Mouse (Mus musculus) retina, embryonic 14.5 days (tissue): ENCODE measurements at regions not wholly inside any gene's neighbourhood (a gene's known extent, or its start where the extent isn't known, plus 50 kb on each side); places are given as distances from the start of the nearest gene placed in this dataset.
A peak's percentile ranks its signal among the peaks of the same experiment; 100 is the strongest.

Experiments
- DNase-seq: peaks from one replicate; pipeline ENCODE4 v3.0.0-alpha.2; 2015; ENCODE audit warnings: low spot score

DNA sequence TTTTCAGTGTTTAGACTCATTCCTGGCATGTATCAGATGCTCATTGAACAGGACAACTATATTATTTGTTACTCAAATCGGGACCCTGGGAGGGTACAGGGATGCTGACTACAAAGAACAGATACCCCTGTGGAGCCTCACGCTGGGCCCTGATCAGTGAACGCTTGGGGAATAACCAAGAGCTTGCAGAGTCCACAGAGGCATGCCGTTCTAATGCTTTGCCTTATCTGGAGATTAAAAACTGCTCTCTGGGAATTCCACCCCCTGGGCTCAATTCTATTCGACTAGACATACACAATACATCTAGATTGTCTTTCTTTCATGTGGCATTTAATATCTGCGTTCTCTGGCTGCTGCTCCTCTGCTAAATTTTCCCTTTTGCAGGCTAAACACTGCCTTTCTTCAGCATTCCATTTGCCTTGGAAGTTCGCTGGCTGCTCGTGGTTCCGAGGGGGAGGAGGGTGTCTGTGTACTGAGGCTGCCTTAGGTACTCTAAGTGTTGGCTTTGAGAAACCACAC is 272.8 kb downstream of the Foxo1 start:
- DNase-seq = no peak

DNA sequence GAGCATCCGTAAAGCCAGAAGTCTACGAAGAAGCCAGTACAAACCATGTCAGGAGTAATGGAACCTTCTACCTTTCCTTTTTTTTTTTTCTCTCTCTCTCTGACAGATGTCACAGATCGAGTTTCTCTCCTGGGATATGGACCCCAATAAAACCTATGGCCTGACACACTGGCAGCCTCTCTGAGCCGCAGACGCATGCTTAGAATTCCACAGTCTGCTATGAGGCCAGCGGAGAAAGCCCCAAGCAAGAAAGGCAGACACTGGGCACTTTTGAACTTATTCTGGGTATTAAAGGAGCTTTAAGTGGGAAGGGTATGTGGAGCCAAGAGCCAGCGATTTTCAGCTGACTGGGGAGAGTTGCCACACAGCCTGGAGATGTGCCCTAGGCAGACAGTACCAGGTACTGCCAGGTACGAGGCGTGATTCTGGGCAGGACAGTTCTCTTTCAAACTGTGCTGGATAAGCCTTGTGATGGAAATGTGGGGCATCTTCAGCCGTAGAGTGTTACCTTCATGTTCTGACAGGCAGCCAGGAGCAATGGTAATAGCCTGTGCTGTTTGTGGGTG is 271.8 kb downstream of the Foxo1 start:
- no peak for DNase-seq

- no peak for DNase-seq
Observed at GRCm38 (mm10) chr3:52538306-52538705, 270.2 kb downstream of the Foxo1 start.

- DNase-seq = no peak
Observed at GRCm38 (mm10) chr3:52537362-52537911, 269.3 kb downstream of the Foxo1 start.

DNA sequence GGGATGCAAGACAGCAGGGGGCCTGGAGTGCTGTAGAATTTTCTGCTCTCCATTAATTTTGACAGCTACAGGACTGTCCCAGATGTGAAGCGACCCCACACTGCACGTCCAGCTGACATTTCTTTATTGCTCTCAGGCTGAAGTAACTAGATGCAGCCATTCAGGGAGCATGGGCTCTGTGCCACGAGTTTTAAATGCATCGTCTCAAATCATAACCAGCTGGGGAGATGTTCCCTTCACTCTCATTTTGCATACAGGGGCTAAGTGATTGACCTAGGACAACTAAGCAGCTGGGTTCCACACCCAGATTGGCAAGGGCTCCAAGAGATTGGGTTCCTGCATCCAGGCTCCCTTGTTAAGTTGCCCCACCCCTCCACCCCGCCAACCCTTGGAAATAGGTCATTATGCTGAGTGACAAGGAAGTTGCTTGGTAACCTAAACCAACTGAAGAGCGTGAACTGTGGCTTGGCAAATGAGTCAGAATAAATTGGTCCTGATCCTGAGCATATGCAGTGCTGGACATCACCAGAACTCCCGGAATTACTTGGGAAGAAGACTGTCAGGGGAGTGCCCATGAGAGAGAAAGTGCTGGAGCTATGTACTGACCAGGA is 267.4 kb downstream of the Foxo1 start:
- peak; percentile 73 for DNase-seq

DNA sequence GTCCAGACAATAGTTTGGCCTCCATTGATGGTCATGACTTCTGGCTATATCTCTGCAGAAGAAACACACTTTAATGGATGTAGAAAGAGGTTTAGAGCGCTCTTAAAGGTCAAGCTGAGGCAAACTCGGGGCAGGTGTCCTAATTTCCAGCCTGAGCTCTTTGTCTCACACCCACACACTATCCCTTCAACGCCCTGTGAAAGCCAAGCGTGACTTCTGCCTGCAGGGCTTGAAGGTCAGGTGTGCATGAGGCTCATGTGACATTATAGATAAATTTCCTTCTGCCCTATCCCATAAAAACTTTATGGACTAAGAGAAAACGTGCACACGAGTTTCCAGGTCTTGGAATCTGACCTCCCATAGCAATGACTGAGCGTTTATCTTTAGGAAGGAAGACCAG is 266.0 kb downstream of the Foxo1 start:
- DNase-seq = no peak

DNA sequence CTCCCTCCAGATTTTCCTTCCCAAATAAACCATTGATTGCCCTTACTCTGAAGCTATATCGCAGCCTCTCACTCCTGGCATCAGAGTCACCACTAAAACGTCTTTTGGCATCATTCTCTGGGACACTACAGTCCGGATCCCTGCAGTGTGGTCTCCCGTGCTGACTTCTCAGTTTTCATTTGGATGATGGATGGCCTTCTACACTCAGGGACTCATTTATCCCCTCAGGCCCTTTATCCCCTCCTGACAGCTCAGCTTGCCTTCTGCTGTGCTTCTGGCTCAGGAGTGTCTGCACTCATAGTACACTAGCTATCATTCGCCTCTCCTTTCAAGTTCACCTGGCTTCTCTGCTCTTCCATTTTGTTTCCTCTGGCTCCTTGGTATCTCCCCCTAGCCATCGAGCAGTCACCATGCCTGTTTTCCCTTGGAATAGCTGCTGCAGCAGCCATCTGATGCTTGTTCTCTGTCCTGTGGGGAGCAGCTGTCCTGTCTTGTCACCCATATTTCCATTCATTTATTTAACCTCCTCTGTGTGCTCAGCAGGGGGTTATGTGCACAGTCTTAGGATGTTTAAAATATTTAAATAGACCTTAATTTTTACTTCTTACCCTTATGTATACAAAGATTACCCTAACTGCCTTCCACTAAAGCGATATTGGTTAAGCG is 263.7 kb downstream of the Foxo1 start:
- DNase-seq = no peak

- DNase-seq = no peak
Observed at GRCm38 (mm10) chr3:52530406-52530970, 262.4 kb downstream of the Foxo1 start.

DNA sequence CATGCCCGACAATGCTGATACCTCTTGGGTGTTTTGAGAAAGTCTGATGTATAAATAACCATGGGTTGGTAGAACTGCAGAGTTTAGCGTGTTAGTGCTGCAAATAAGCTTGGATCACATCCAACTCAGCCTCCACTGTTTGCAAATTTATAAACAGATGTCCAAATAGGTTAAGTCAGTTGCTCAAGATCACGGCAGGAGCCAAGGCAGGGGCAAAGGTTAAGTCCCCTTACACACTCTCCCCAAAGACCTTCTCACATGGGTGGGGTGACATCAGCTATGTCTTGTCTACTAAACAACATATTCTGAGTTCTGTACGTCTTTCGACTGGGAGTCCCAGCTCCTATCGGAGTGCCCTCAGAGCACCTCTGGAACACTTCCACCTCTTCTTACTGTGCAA is 261.0 kb downstream of the Foxo1 start:
- DNase-seq = no peak

DNA sequence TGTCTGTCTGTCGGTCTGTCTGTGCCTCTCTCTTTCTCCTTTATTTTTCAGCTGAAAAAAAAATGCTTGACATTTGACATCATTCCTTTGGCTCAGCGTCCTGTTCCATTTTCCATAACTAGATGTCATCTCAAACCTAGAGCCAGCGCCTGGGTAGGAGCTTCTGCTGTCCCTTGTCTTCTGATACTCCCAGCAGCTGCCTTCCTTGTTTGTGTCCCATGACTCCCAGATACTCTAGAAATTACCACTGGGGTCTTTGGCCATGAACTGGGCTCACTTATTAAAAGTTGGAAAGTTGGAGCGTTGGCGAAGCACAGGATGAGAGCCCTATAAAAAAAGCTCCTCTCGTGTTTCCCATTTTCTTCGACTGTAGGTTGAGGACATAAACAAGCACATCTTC is 260.4 kb downstream of the Foxo1 start:
- DNase-seq = no peak

DNA sequence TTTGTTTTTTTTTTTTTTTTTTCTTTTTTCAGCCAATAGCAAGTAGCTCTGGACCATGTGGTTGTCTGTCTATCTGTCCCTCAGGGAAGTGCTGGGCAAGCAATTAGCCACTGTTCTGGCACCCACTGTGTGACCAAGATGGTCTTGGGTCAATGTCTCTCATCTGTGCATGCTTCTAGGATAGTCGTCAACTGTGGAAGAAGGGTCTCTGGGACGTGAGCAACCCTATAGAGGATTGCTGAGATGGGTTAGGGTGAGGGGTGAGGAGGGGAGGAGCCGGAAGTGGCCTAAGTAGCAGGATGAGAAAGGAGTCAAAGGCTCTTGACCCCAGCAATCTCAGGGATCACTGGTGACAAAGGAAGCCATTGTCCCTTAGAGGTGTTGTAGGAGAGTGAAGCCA is 259.6 kb downstream of the Foxo1 start:
- DNase-seq = no peak

GRCm38 (mm10) chr3:52527010-52527754 is 259.0 kb downstream of the Foxo1 start:
- no peak for DNase-seq

DNA sequence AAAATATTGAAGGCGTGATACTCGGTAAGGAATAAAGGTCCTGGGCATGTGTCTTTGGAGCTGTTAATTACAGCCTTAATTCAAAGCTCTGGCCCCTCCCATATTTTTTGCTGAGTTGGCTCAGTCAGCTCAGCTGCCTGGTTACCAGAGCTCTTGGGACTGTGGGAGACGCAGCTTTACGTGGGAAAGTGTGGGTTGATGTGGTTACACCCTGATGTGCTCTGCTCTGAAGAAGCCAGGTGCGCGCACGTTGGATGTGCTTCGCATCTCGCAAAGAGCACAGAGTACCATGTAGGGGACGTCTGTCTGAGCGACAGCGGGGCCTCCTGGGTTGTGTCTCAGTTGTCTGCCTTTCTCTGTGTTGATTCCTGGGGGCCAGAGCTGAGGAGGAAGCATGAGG is 254.8 kb downstream of the Foxo1 start:
- no peak for DNase-seq

GRCm38 (mm10) chr3:52520609-52520947 is 252.4 kb downstream of the Foxo1 start:
- DNase-seq = no peak

DNA sequence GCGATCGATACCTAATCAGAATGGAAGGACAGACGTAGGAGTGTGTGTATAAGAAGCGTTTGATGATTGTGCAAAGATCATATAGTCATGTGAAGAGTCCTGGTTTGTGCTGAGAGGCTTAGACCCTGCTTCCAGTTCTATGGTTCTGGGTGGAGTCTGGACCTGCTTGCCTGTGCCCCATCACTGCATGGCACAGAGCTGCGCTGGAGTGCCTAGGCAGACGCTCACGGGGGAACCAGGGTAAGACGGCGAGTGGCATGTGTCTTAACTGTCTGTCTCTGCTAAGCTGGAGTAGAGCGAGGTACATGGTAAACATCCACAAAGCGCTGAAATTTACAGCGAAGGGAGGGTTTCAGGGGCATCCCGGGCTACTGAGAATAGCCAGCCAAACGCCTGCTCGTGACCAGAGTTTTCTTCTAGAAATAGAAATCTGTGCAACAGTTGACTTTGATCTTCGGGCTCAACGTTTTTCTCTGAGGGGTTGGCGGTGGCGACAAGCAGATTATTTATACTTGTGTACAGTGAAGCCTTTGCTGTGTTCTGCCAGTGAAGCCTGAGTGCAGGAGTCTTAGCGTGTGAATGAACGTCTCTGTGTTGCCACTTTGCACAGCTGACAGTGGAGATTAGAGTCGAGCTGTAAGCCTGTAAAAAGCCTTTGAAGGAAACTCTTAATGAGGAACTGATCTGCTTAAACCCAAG is 251.9 kb downstream of the Foxo1 start:
- peak; percentile 30 for DNase-seq

DNA sequence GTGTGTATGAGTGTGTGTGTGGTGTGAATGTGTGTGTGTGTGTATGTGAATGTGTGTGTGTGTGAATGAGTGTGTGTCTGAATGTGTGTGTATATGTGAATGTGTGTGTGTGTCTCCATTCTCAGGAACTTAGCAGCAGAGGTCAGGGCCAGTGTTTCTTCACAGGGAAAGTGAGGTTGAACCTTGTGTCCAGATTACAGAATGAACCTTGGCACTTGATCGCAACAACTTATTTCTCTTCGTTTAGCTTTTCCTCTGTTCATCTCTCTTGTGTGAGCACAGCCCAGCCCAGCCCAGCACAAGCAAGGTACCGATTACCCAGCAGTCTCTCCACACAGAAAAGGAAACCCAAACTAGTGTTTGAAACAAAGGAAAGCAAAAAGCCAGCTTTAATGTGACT is 249.7 kb downstream of the Foxo1 start:
- DNase-seq = no peak

DNA sequence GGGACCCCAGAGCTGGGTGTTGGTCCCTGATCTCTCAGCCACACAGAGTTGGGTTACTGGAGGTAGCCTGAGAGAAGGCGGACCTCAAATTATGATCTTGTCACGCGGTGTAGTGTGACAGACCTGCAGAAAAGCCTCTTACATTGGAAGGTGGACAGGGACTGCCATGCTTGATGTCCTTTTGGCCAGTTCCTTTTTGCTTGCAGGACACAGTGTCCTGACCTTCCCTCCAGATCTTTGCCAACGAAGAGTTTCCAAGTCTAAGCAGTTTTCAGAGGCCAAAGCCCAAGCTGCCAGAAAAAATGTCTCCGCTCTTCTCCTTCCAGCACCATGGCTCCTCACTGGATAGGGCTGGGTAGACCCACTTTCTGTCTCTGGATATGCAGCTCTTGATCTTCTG is 248.6 kb downstream of the Foxo1 start:
- no peak for DNase-seq

DNA sequence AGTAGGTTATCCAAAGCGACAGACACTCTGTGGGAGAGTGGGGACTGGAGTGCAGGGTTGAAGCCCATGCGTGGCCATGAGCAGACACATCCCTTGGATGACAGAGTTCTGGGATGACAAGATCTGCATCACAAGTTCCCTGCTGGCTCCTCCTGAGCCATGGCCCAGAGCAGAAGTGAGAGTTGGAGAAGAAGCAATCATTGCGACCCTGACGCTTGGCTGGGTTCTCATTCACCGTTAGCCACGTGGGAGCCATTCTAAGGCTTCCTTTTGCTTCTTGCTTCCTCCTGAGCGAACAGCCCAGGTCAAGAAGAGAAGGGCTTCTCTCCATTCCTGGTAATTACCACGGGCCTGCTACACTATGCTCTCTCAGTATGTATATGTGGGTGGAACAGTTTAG is 244.6 kb downstream of the Foxo1 start:
- DNase-seq = no peak

- DNase-seq = peak; percentile 21
Observed at GRCm38 (mm10) chr3:52511549-52511948, 243.4 kb downstream of the Foxo1 start.

DNA sequence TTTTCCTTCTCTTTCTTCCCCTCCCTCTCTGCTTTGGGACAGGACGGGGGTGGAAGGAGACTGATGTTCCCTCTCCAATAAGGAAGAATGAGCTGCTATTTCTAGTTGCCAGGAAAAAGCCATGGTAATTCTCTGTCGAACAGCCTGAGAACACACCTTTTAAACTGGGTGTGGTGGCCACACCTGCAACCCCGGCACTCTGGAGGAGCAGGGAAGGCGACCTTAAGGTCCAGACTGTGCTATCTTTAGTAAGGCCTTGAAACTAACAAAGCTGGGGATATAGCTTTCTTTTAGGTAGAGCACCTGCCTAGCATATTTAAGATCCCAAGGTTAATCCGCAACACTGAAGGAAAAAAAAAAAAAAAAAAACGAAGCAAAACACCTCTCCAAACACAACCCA is 242.7 kb downstream of the Foxo1 start:
- DNase-seq = no peak

GRCm38 (mm10) chr3:52510088-52510765 is 242.1 kb downstream of the Foxo1 start:
- peak; percentile 22 for DNase-seq
